Mouse (Mus musculus) urinary bladder, postnatal 36 days (tissue): ENCODE measurements around the gene Flt1.

ENCODE experiments used
- DNase-seq, 2 experiments: peaks; one replicate each; pipeline ENCODE4 v3.0.0; 2022; ENCODE audit warnings: low spot score in 2 of 2, mixed read lengths in 1 of 2

Flt1 gene

GRCm38 (mm10) chr5:147551879-147552627, 173.8 kb downstream of the Flt1 start:
- DNase-seq, result no peak

DNA sequence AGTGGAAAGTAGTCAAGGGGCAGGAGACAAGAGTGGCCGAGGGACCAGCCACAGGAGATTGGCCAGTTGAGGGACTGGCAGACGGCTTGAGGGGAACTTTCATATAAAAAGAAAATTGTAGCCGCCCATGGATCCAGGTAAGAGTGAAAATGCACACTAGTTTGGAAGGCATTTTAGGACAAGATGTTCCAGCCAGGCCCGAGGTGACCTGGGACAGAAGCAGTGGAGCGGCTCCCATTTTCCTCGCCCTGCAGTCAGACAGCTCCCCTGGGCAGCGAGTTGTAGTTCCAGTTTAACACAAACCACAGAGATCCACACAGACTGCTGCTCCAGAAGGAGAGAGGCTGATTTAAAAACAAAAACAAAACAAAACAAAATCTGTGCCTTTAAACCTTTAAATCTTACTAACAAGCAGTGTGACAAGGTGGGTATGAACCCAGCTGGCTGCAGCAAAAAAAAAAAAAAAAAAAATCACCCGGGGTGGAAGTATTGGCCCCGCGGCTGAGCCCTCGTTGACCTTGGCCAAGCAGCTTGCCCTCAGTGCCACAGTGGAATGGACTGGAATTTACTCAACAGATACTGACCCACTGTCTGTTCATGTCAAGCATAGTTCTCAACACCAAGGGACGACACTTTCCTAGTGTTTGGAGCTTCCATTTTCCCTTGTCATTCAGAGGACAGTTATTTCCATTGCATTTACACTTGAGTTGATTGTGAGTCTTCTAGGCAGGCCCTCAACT, 176.6 kb downstream of the Flt1 start:
- DNase-seq, result no peak

DNA sequence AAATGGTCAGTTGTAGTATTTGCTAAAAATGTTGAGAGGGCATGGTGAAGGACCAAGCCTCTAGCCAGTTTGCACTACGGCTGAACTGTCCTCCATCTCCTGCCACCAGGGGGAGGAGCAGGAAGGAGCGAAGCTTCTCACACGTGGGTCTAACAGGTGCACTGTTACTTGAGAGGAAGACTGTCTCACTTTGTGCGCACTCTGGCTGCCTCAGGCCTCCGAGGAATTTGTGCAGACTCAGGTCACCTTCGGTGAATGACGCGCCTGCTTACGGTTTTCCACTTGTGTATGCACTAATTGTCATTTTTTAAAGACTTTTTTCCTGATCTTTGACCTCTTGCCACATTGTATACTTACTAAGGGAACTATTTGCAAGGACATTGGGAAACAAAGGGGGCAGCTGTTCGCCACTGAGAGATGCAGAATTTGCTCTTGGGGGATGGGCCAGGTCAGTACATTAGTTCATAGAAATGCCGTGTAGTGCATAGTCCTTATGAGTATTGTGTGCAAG, 180.0 kb downstream of the Flt1 start:
- no peak for DNase-seq

GRCm38 (mm10) chr5:147542291-147542690, 183.5 kb downstream of the Flt1 start:
- DNase-seq, result no peak

- DNase-seq, result no peak
Measured at GRCm38 (mm10) chr5:147539815-147540214, 186.0 kb downstream of the Flt1 start.

DNA sequence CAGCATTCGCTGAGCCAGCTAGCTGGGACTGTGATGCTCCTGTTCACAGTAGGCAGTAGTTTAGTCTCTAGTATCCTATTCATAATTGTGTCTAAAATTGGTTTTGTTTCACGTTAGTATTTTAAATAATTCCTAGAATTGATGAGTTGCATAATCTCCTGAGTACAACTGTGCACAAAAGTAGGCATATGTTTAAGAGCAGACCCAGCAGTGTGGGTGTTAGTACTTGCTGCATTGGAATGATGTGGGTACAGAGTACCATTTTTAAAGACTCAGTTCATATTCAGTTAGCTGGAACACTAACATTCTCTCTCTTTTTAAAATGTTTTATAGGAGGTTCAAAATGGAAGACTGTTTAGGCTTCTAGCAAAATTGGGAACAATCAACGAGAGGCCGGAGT, 186.4 kb downstream of the Flt1 start:
- no peak for DNase-seq

- DNase-seq, result no peak
Measured at GRCm38 (mm10) chr5:147532031-147532430, 193.8 kb downstream of the Flt1 start.

GRCm38 (mm10) chr5:147527788-147528187, 198.0 kb downstream of the Flt1 start:
- DNase-seq, result no peak

GRCm38 (mm10) chr5:147527006-147527405, 198.8 kb downstream of the Flt1 start:
- no peak for DNase-seq
